Mouse (Mus musculus) naive thymus-derived CD4-positive, alpha-beta T cell, adult 5 months (primary cell): Measurements from ENCODE around the gene Plekhg4. TPM values are rescaled to one million over a fixed set of nuclear protein-coding genes. Genes with fewer than 3 reads are reported as not detected.

Experiments
- polyA plus RNA-seq: library from polyadenylated mRNA; unstranded; fragments of 100-300 nt; shearing (Covaris generic); gene quantifications from one replicate; pipeline ENCODE4 v1.2.1, GENCODE M21; 2017

Gene Plekhg4
- polyA plus RNA-seq = not detected

GRCm38 (mm10) chr8:105373032-105373431 is at the start of gene Plekhg4:
Plekhg4 (plus strand) TSS chr8:105373274.

DNA sequence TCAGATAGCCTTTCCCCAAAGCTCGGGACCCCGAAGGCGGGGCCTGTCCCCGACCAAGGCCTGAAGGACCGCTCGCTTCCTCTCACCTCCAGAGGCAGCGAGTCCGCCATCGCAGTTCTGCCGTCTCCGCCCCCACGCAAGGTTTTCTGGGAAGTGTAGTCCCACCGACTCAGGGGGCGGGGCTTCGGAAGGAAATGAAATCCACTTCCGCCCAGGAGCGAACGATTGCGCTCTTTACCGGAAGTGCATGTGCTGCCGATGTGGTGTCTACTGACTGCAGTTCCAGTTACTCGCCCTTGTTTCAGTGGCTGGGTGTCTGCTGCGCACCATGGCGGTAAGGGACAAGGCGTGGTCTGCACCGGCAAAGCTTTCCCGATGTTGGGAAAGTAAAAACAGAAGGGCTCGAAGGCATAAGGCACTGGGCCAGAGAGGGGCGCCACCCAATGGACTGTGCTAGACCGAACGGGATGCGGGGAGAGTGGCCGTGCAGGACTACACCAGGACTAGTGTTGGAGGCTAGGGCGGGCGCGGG is 46.9 kb upstream of the Plekhg4 start, which contains the start of the genes Lrrc29 and Tmem208:
TSS of gene Lrrc29 (minus strand) at position 138 of the 532 bp plus-strand sequence.
TSS of gene Tmem208 (plus strand) at position 214 of the 532 bp plus-strand sequence.

DNA sequence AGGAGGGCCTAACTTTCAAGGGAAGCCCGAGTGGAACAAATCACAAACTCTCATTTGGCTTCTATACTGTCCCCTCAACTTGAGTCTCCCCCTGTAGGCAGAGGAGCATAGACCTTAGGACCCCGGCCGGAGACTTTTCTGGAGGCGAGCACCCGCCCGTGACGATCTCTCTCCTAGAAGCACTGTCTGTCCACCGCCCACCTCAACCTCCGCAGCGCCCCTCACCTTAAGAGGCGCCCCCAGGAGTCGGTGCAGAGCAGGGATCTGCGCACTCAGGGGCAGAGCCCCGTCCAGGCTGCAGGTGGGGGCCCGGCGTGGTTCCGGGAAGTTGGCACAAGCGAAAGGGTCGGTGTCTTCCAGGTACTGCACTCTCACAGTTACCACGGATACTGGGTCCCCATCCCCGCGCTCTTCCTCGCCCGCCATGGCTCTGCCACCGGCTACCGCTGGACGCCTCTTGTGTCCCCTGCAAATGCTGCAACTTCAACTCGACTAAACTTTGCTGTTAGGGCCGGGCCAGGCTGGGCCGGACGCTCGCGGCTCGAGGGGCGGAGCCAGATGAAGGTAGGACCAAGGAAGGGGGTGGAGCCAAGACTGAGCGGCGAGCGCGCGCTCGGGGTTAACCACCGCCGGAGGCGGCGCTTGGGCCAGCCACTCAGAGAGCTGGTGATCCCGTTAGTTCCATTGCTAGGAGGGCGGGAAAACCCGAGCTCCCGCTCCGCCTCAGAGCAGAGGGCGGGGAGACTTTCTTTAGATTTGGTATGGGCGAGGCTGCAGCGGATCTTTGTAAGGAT is 25.4 kb upstream of the Plekhg4 start, which contains the start of gene Fhod1:
TSS of gene Fhod1 (minus strand) at position 526 of the 794 bp plus-strand sequence.

DNA sequence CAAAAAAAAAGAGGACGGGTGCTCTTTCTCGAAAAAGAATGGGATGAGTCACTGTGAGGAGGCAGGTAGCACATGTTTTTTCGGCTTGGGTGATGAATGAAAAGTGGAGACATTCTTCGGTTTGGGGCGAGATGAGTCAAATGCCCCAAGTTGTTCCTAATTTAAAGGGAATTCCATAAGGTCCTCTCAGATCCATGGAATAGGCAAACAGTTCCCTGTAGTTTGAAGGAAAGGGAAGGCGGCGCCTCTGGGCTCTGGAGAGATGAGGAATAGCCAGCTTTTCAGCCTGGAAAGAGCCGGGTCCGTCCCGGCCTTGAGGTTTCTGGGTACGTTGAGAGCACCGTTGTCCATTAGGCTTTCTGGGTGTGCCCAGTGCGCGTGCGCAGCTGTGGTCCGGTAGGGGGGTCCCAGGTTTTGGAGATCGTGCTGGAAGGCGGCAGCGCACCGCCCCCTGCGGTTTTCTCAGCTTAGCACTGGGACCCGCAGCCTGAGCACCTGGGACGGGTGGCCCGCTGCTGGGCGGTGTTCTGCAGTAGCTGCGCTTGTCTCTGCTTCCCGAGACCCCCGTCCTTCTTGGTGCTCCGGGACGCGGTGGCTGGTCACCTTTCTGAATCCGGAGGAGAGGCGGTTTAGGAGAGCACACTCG is 24.5 kb upstream of the Plekhg4 start, which contains the start of gene Slc9a5:
TSS of gene Slc9a5 (plus strand) at position 394 of the 646 bp plus-strand sequence.

GRCm38 (mm10) chr8:105413391-105413790 is 40.3 kb downstream of the Plekhg4 start, which contains the start of the genes Kctd19 and Lrrc36:
Kctd19 (minus strand) TSS chr8:105413502.
Lrrc36 (plus strand) TSS chr8:105413571.

Other genes starting within 250 kb of the Plekhg4 start
- not detected for gene Ces4a, start 241.5 kb upstream of the Plekhg4 start, polyA plus RNA-seq
- gene Cbfb, start 202.6 kb upstream of the Plekhg4 start, polyA plus RNA-seq = 89.9 TPM
- 29.6 TPM for gene D230025D16Rik, start 148.1 kb upstream of the Plekhg4 start, polyA plus RNA-seq
- 0.55 TPM for gene B3gnt9, start 118.1 kb upstream of the Plekhg4 start, polyA plus RNA-seq
- gene Tradd, start 108.7 kb upstream of the Plekhg4 start, polyA plus RNA-seq = 40.0 TPM
- gene Fbxl8, start 108.6 kb upstream of the Plekhg4 start, polyA plus RNA-seq = 9.9 TPM
- gene Hsf4, start 103.5 kb upstream of the Plekhg4 start, polyA plus RNA-seq = not detected
- not detected for gene Nol3, start 97.1 kb upstream of the Plekhg4 start, polyA plus RNA-seq
- gene 4931428F04Rik, start 83.4 kb upstream of the Plekhg4 start, polyA plus RNA-seq = 2.1 TPM
- 1.8 TPM for gene Exoc3l, start 77.2 kb upstream of the Plekhg4 start, polyA plus RNA-seq
- gene E2f4, start 75.6 kb upstream of the Plekhg4 start, polyA plus RNA-seq = 112 TPM
- gene Elmo3, start 67.7 kb upstream of the Plekhg4 start, polyA plus RNA-seq = 4.2 TPM
- gene Lrrc29, start 47.0 kb upstream of the Plekhg4 start, polyA plus RNA-seq = 1.9 TPM
- gene Tmem208, start 46.9 kb upstream of the Plekhg4 start, polyA plus RNA-seq = 62.3 TPM
- 1.6 TPM for gene Fhod1, start 25.3 kb upstream of the Plekhg4 start, polyA plus RNA-seq
- gene Slc9a5, start 24.4 kb upstream of the Plekhg4 start, polyA plus RNA-seq = 0.11 TPM
- gene Kctd19, start 40.2 kb downstream of the Plekhg4 start, polyA plus RNA-seq = not detected
- gene Lrrc36, start 40.3 kb downstream of the Plekhg4 start, polyA plus RNA-seq = not detected
- not detected for gene Tppp3, start 98.3 kb downstream of the Plekhg4 start, polyA plus RNA-seq
- gene Zdhhc1, start 123.6 kb downstream of the Plekhg4 start, polyA plus RNA-seq = 4.9 TPM
- gene Hsd11b2, start 145.5 kb downstream of the Plekhg4 start, polyA plus RNA-seq = 0.19 TPM
- 92.5 TPM for gene Atp6v0d1, start 192.8 kb downstream of the Plekhg4 start, polyA plus RNA-seq
- 20.5 TPM for gene Ripor1, start 232.0 kb downstream of the Plekhg4 start, polyA plus RNA-seq